Mouse (Mus musculus): Measurements from ENCODE around the gene Slfn9.

DNA sequence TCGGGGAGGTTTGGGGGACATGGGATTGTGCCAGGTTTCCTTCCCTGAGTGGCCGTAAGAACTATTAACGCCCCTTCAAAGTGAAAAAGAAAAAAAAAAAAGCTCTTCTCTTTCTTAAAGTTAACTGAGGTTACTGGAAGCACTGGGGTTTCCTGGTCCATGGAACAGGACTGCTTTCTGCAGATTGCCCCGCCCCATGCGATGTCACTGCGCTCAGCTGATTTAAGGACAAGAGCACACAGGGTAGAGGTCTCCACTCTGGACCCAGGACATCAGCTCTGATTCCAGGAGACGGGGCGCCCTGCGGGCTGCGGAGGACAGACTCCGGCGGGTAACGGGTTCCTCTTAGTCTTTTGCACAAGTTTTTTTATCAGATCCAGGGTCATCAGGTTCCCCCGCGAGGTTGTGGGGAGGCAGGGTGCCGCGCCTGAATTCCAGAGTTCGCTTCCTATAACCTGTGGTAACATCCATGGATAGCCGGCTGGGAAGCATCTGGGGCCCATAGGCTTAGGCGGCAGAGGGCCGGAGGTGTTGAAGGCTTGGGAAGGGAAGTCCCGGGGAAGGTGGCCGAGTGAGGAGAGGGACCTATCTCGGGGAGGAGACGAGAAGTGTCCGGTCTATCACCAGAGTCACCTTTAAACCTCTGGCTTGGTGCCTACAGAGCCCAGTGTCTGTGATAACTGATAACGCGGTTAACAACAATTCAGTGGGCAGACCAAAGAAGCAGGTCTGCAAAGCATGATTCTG lies 39.6 kb downstream of the Slfn9 start:
- TF ChIP-seq ZC3H11A (IDR thresholded peaks at IDR 0.05; ENCODE audit: borderline replicate concordance, low read depth, low read length) (no peak), CHD2 (IDR thresholded peaks at IDR 0.05; ENCODE audit: low read depth, low read length) (no peak), MAFK (IDR thresholded peaks at IDR 0.05; ENCODE audit: insufficient read depth, low read depth, low read length) (no peak), HCFC1 (IDR thresholded peaks at IDR 0.05; ENCODE audit: borderline replicate concordance, insufficient read depth, low read length) (no peak)

All from ES-E14 (cell line).